In genomic region chr4:103552476-103552875, GRCm38 (mm10) we compare ENCODE assay signal across 22 mouse cellular contexts.
"Had no signal": no experiment of that assay in that cellular context is flagged by ENCODE, and none has a peak within 500 bp of the region (broad histone marks: within the 10 kb centered on the region; RNA-seq: fewer than 3 reads in every experiment).

No protein-coding gene starts in this region.

- H3K4me3 ChIP-seq: limb, embryonic 10.5 days; limb, embryonic 13.5 days; liver, embryonic 12.5 days; liver, embryonic 15.5 days; lung, embryonic 15.5 days; megakaryocyte, embryonic 14.5 days; midbrain, embryonic 10.5 days; midbrain, embryonic 13.5 days; myocyte; neural tube, embryonic 13.5 days had no signal

- H3K27ac ChIP-seq: limb, embryonic 10.5 days; limb, embryonic 13.5 days; liver, embryonic 12.5 days; liver, embryonic 15.5 days; lung, embryonic 15.5 days; midbrain, embryonic 10.5 days; midbrain, embryonic 13.5 days; neural tube, embryonic 13.5 days had no signal

- H3K4me1 ChIP-seq: limb, embryonic 10.5 days; limb, embryonic 13.5 days; liver, embryonic 12.5 days; liver, embryonic 15.5 days; lung, embryonic 15.5 days; megakaryocyte, embryonic 14.5 days; midbrain, embryonic 13.5 days; neural tube, embryonic 13.5 days had no signal

- H3K27me3 ChIP-seq: limb, embryonic 13.5 days; liver, embryonic 12.5 days; liver, embryonic 15.5 days; lung, embryonic 15.5 days; megakaryocyte, embryonic 14.5 days; midbrain, embryonic 13.5 days; neural tube, embryonic 13.5 days had no signal

- ATAC-seq: liver, embryonic 12.5 days; midbrain, embryonic 13.5 days; midbrain, embryonic 16.5 days had no signal

- DNase-seq: kidney, adult 18-20 months; kidney, adult 9 months; kidney, postnatal 14 days; kidney, postnatal 4 days; liver; lung, adult 18-20 months; lung, postnatal 10 days; lung, postnatal 36 days; retina, postnatal 1 day; thymus, adult 18-20 months; thymus, postnatal 36 days had no signal

- H3K36me3 ChIP-seq: limb, embryonic 10.5 days; limb, embryonic 13.5 days; liver, embryonic 12.5 days; liver, embryonic 15.5 days; lung, embryonic 15.5 days; midbrain, embryonic 10.5 days; midbrain, embryonic 13.5 days; neural tube, embryonic 13.5 days had no signal
